Mouse (Mus musculus): Measurements from ENCODE around the gene 4930562C15Rik. TPM values are rescaled to one million over a fixed set of nuclear protein-coding genes. Genes with fewer than 3 reads are reported as not detected.

Gene 4930562C15Rik
- polyA plus RNA-seq, 1 experiment, result not detected

DNA sequence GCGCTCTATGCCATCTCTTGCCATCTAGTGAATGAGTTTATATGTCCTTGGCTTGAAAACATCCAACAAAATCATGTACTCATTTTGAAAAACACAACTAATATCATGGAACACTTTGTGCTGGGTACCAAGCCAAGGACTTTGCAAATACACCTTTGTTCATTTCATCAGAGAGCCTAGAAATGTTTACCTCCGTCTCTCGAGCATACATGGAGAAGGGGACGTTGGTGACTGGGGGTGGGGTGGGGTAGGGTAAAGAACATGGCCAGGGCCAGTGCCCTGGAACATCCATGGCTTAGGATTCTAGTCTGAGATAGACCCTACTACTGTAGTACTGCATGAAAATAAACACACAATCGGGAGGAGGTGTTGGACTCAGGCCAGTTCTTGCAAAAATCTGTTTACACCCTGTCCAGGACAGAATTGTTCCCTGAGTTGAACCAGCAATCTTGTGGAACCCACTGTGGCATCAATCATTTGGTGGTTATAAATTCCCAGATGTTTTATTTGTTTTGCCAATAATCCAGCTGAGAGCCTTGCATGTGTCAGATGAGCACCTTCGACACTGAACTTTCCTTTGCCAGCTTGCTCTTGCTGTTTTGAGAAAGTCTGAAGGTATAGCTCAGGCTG, 5.8 kb upstream of the 4930562C15Rik start:
- Histone ChIP-seq H3K4me1 (ENCODE audit: control insufficient read depth, insufficient read depth, low read length) (no peaks in the 10 kb centered on the region), H3K27ac (ENCODE audit: insufficient read depth, low read length) (no peak overlapping the region), H3K4me3 (ENCODE audit: insufficient read depth, low read length) (no peak overlapping the region)
- no peak for TF ChIP-seq CTCF (IDR thresholded peaks at IDR 0.05; ENCODE audit: extremely low read depth, insufficient read depth, low read length)
- TF ChIP-seq POLR2A (IDR thresholded peaks at IDR 0.05; ENCODE audit: extremely low read depth, insufficient read depth, low read length), result no peak

- H3K27ac ChIP-seq (ENCODE audit: insufficient read depth, low read length), result no peak overlapping the region
- no peaks in the 10 kb centered on the region for H3K4me1 ChIP-seq (ENCODE audit: control insufficient read depth, insufficient read depth, low read length)
- TF ChIP-seq POLR2A (IDR thresholded peaks at IDR 0.05; ENCODE audit: extremely low read depth, insufficient read depth, low read length), result no peak
- no peak for TF ChIP-seq CTCF (IDR thresholded peaks at IDR 0.05; ENCODE audit: extremely low read depth, insufficient read depth, low read length)
- no peak overlapping the region for H3K4me3 ChIP-seq (ENCODE audit: insufficient read depth, low read length)
Measured at GRCm38 (mm10) chr16:4831650-4832419, 3.4 kb upstream of the 4930562C15Rik start.

- Histone ChIP-seq H3K27ac (ENCODE audit: insufficient read depth, low read length) (no peak overlapping the region), H3K4me1 (ENCODE audit: control insufficient read depth, insufficient read depth, low read length) (no peaks in the 10 kb centered on the region), H3K4me3 (ENCODE audit: insufficient read depth, low read length) (no peak overlapping the region)
- no peak for TF ChIP-seq POLR2A (IDR thresholded peaks at IDR 0.05; ENCODE audit: extremely low read depth, insufficient read depth, low read length)
Measured at GRCm38 (mm10) chr16:4833858-4834257, 1.4 kb upstream of the 4930562C15Rik start.

DNA sequence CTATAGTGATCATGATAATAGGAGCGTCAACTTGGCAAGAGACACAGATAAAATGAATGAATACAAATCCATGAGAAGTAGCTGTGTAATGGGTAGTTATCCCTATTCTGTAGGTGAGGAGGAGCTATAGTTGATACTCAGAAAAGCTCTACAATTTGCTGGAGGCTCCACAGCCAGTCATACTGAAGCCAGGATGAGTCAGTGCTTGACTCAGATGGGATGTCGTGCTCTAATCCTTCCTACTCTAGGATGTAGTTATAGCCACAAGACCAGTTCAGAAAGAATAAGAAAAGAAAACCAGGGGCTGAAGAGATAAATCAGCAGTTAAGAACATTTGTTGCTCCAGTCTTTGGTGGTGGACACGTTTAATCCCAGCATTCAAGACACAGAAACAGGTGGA, 2.4 kb downstream of the 4930562C15Rik start:
- Histone ChIP-seq H3K4me1 (ENCODE audit: control insufficient read depth, insufficient read depth, low read length) (peaks cover 2% of the 10 kb centered on the region; the same call in 1 of the 2 replicates), H3K27ac (ENCODE audit: insufficient read depth, low read length) (no peak overlapping the region), H3K4me3 (ENCODE audit: insufficient read depth, low read length) (no peak overlapping the region)
- TF ChIP-seq CTCF (IDR thresholded peaks at IDR 0.05; ENCODE audit: extremely low read depth, insufficient read depth, low read length), result no peak
- TF ChIP-seq POLR2A (IDR thresholded peaks at IDR 0.05; ENCODE audit: extremely low read depth, insufficient read depth, low read length), result no peak

- Histone ChIP-seq H3K4me1 (ENCODE audit: control insufficient read depth, insufficient read depth, low read length) (peaks cover 2% of the 10 kb centered on the region; the same call in 1 of the 2 replicates), H3K4me3 (ENCODE audit: insufficient read depth, low read length) (no peak overlapping the region), H3K27ac (ENCODE audit: insufficient read depth, low read length) (no peak overlapping the region)
- TF ChIP-seq CTCF (IDR thresholded peaks at IDR 0.05; ENCODE audit: extremely low read depth, insufficient read depth, low read length), result no peak
- TF ChIP-seq POLR2A (IDR thresholded peaks at IDR 0.05; ENCODE audit: extremely low read depth, insufficient read depth, low read length), result no peak
Measured at GRCm38 (mm10) chr16:4839552-4839951, 4.3 kb downstream of the 4930562C15Rik start.

DNA sequence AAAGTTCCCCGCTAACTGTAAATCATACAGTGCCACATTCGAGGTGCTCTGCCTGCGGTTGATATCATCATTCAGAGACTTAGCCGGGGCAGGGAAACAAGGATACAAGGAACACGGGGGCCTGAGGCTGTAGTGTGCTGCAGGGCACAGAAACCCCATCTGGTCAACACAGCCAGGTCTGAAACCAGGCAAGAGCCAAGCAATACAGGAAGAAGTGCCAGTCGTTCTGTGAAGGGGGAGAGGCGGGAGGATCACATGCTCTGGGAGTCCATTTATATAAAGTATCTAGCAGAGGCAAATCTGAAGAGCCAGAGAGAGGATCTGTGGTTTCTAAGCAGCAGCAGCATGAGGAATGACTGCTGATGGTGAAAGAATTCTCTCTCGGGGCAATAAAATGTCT, 5.0 kb downstream of the 4930562C15Rik start:
- no peak overlapping the region for H3K27ac ChIP-seq (ENCODE audit: insufficient read depth, low read length)
- no peak overlapping the region for H3K4me3 ChIP-seq (ENCODE audit: insufficient read depth, low read length)
- peaks cover 2% of the 10 kb centered on the region; the same call in 1 of the 2 replicates for H3K4me1 ChIP-seq (ENCODE audit: control insufficient read depth, insufficient read depth, low read length)
- TF ChIP-seq POLR2A (IDR thresholded peaks at IDR 0.05; ENCODE audit: extremely low read depth, insufficient read depth, low read length), result no peak
- no peak for TF ChIP-seq CTCF (IDR thresholded peaks at IDR 0.05; ENCODE audit: extremely low read depth, insufficient read depth, low read length)

GRCm38 (mm10) chr16:4847041-4847440, 11.8 kb downstream of the 4930562C15Rik start:
- H3K4me3 ChIP-seq (ENCODE audit: insufficient read depth, low read length), result no peak overlapping the region
- no peak overlapping the region for H3K27ac ChIP-seq (ENCODE audit: insufficient read depth, low read length)
- TF ChIP-seq CTCF (IDR thresholded peaks at IDR 0.05; ENCODE audit: extremely low read depth, insufficient read depth, low read length), result no peak
- TF ChIP-seq POLR2A (IDR thresholded peaks at IDR 0.05; ENCODE audit: extremely low read depth, insufficient read depth, low read length), result no peak
- no peaks in the 10 kb centered on the region for H3K4me1 ChIP-seq (ENCODE audit: control insufficient read depth, insufficient read depth, low read length)

DNA sequence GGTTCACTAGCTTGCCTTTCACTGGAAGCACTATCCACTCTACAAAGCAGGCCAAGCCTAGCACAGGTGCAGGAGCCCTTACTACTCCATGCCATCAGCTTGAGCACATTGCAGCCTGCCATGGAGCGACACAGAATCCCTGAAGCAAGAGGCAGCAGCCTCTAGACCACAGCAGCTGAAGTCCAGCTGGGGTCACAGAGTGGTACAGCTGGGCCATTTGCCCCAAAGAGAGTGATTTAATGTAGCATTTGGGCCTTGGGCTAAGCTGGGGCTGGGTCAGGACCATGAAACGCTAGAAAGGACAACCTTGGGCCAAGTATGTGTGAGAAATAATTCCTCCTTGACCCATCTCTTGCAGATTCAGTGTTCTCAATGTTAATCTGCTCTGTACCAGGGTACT, 12.9 kb downstream of the 4930562C15Rik start:
- TF ChIP-seq POLR2A (IDR thresholded peaks at IDR 0.05; ENCODE audit: extremely low read depth, insufficient read depth, low read length) (no peak), CTCF (IDR thresholded peaks at IDR 0.05; ENCODE audit: extremely low read depth, insufficient read depth, low read length) (no peak)
- no peak overlapping the region for H3K4me3 ChIP-seq (ENCODE audit: insufficient read depth, low read length)
- no peaks in the 10 kb centered on the region for H3K4me1 ChIP-seq (ENCODE audit: control insufficient read depth, insufficient read depth, low read length)
- no peak overlapping the region for H3K27ac ChIP-seq (ENCODE audit: insufficient read depth, low read length)

- TF ChIP-seq POLR2A (IDR thresholded peaks at IDR 0.05; ENCODE audit: extremely low read depth, insufficient read depth, low read length) (no peak), CTCF (IDR thresholded peaks at IDR 0.05; ENCODE audit: extremely low read depth, insufficient read depth, low read length) (no peak)
- H3K4me1 ChIP-seq (ENCODE audit: control insufficient read depth, insufficient read depth, low read length), result no peaks in the 10 kb centered on the region
- no peak overlapping the region for H3K27ac ChIP-seq (ENCODE audit: insufficient read depth, low read length)
- no peak overlapping the region for H3K4me3 ChIP-seq (ENCODE audit: insufficient read depth, low read length)
Measured at GRCm38 (mm10) chr16:4850361-4850760, 15.1 kb downstream of the 4930562C15Rik start.
